Mouse (Mus musculus) urinary bladder, adult 2 months (tissue): ENCODE data around the gene Rhoq. TPM values are rescaled to one million over a fixed set of nuclear protein-coding genes. Genes with fewer than 3 reads are reported as not detected.

Experiments used
- DNase-seq: peaks from one replicate; pipeline ENCODE4 v3.0.0; 2022; ENCODE audit warnings: low spot score
- polyA plus RNA-seq: library from polyadenylated mRNA; depleted of rRNA; stranded (reverse); fragments of >200 nt; gene quantifications from 2 replicates; pipeline ENCODE4 v1.2.3, GENCODE M21; 2012; rRNA removed

Rhoq gene
- 43.4 and 52.5 TPM in 2 replicates for polyA plus RNA-seq

GRCm38 (mm10) chr17:86962894-86963585 is at the start of gene Rhoq:
TSS of gene Rhoq (plus strand) at chr17:86963082.
- peak; percentile 82 for DNase-seq

GRCm38 (mm10) chr17:86915540-86915939 is 47.3 kb upstream of the Rhoq start:
- DNase-seq: no peak

GRCm38 (mm10) chr17:86917048-86917447 is 45.8 kb upstream of the Rhoq start, which contains the start of gene Tmem247:
TSS of gene Tmem247 (plus strand) at chr17:86917348.
- no peak for DNase-seq

GRCm38 (mm10) chr17:86918786-86919185 is 44.1 kb upstream of the Rhoq start:
- DNase-seq: no peak

- DNase-seq: no peak
Observed at GRCm38 (mm10) chr17:86919729-86920128, 43.2 kb upstream of the Rhoq start.

GRCm38 (mm10) chr17:86924679-86925078 is 38.2 kb upstream of the Rhoq start:
- no peak for DNase-seq

GRCm38 (mm10) chr17:86926836-86927235 is 36.0 kb upstream of the Rhoq start:
- no peak for DNase-seq

GRCm38 (mm10) chr17:86929355-86929754 is 33.5 kb upstream of the Rhoq start:
- no peak for DNase-seq

- no peak for DNase-seq
Observed at GRCm38 (mm10) chr17:86929981-86930380, 32.9 kb upstream of the Rhoq start.

- no peak for DNase-seq
Observed at GRCm38 (mm10) chr17:86932896-86933295, 30.0 kb upstream of the Rhoq start.

- DNase-seq: no peak
Observed at GRCm38 (mm10) chr17:86937064-86937463, 25.8 kb upstream of the Rhoq start.

GRCm38 (mm10) chr17:86937497-86938155 is 25.3 kb upstream of the Rhoq start:
- DNase-seq: peak; percentile 50

GRCm38 (mm10) chr17:86938683-86939082 is 24.2 kb upstream of the Rhoq start:
- DNase-seq: no peak

- DNase-seq: no peak
Observed at GRCm38 (mm10) chr17:86942112-86942511, 20.8 kb upstream of the Rhoq start.

- no peak for DNase-seq
Observed at GRCm38 (mm10) chr17:86943158-86943557, 19.7 kb upstream of the Rhoq start.

GRCm38 (mm10) chr17:86946078-86946477 is 16.8 kb upstream of the Rhoq start:
- no peak for DNase-seq

- DNase-seq: no peak
Observed at GRCm38 (mm10) chr17:86947840-86948796, 14.8 kb upstream of the Rhoq start, which contains the start of gene Atp6v1e2. TSS of gene Atp6v1e2 (minus strand) at chr17:86947897.

- no peak for DNase-seq
Observed at GRCm38 (mm10) chr17:86948801-86949200, 14.1 kb upstream of the Rhoq start.

GRCm38 (mm10) chr17:86957239-86957638 is 5.6 kb upstream of the Rhoq start:
- no peak for DNase-seq

GRCm38 (mm10) chr17:86957968-86958367 is 4.9 kb upstream of the Rhoq start:
- DNase-seq: no peak

GRCm38 (mm10) chr17:86961301-86961841 is 1.5 kb upstream of the Rhoq start:
- DNase-seq: no peak
